Mouse (Mus musculus): ENCODE data around the gene Adat3. TPM values are rescaled to one million over a fixed set of nuclear protein-coding genes. Genes with fewer than 3 reads are reported as not detected.

The Adat3 gene
- total and polyA plus RNA-seq, 2 experiments = 0.28 to 5.5 TPM

DNA sequence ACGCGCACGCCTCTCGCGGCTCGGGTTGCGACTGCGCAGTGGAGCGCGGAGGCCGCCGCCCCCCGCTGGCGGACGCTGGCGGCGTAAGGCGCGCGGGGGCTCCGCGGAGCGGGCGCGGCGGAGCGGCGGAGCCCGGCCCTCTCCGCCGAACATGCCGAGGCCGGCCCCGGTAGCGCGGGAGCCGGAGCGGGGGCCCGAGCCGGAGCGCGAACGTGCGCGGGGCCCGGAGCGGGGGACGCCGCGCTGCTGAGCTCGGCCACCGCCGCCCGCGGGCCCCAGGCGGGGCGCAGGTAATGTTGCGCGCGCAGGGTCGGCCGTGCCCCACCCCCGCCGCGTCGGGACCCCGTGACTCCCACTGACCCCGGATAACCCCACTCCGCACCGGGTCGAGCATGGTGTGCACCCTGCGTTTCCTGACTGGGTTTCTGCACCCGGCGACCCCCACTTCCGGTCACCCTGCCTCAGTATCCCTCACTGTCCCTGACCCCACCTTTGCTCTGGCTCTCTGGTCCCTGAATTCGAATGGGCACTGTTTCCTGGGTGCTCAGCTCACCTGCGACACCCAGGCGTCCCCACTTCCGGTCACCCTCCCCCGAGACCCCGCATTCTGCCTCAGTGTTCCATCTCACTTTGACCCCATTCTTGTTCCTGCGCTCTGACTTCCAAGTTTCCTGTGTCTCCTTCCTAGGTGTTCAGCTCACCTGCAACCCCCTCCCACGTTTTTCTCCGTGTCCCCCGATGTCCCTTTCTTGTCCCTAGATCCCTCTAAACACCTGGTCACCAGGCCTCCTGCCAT lies 20.2 kb downstream of the Adat3 start, which contains the start of gene Csnk1g2:
Csnk1g2 (plus strand) TSS at position 178 of the 796 bp plus-strand sequence.
- WGBS = under 1% methylated on average over 82 of the region's 85 CpGs
- Histone ChIP-seq H3K27me3 (ENCODE audit: control insufficient read depth, insufficient read depth, low read length) (no peaks in the 10 kb centered on the region), H3K4me1 (ENCODE audit: control insufficient read depth, insufficient read depth, low read length) (peaks cover 35% of the 10 kb centered on the region), H3K36me3 (ENCODE audit: control insufficient read depth, insufficient read depth, low read length) (no peaks in the 10 kb centered on the region), H3K9ac (ENCODE audit: low read depth, low read length) (peak within 1 kb of the TSS; percentile 88), H3K79me2 (ENCODE audit: control insufficient read depth, insufficient read depth, low read length) (peaks cover 46% of the 10 kb centered on the region), H3K27ac (replicated peaks; ENCODE audit: insufficient read depth, low read depth, low read length) (peak within 1 kb of the TSS; percentile 80), H3K4me3 (ENCODE audit: insufficient read depth, low read depth, low read length) (peak within 1 kb of the TSS; percentile 78)
- TF ChIP-seq CTCF (IDR thresholded peaks at IDR 0.05; ENCODE audit: low read depth, low read length) (no peak), POLR2A (IDR thresholded peaks at IDR 0.05; ENCODE audit: extremely low read depth, insufficient read depth, low read length) (0 out of 2 replicates have a peak, but pooled peaks have one; percentile 58)
- DNase-seq (ENCODE audit: extremely low read depth, low read depth, low spot score) = no peak

DNA sequence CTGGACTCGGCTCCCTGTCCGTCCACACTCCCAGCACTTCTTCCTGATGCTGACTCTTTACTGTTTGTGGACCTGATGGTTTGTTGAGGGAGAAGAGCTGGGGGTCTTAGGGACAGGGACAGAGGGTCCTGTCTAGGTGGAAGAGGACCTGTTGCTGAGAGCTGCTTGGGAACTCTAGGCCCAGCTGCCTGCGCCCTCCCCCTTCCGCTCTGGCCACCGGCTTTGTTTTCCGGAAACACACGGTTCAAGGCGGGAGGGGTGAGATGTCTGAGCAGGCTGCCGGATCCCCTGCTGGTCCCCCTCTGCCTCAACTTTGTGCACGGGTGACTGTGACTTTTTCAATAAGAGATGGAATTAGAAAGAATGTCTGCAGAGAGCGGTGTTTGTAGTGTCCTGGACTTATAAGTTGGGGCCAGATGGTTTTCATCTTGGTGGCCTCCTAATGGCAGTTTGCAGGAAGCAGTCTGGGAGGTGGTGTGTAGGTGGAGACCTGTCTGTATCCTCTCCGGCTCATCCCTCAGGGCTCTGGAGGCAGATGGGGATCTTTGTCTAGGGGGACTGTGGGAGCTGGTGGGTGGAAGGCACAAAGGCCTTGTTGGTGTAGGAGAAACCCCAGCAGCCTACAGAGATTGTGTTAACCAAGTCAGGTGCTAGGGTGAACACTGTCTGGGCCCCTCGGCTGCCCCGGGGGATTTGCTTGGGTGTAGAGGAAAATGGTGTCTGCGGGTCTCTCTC lies 20.9 kb downstream of the Adat3 start:
- peak; percentile 47 for DNase-seq (ENCODE audit: extremely low read depth, low read depth, low spot score)
- Histone ChIP-seq H3K9ac (ENCODE audit: low read depth, low read length) (peak overlapping the region; percentile 88), H3K27me3 (ENCODE audit: control insufficient read depth, insufficient read depth, low read length) (no peaks in the 10 kb centered on the region), H3K4me1 (ENCODE audit: control insufficient read depth, insufficient read depth, low read length) (peaks cover 35% of the 10 kb centered on the region), H3K4me3 (ENCODE audit: insufficient read depth, low read depth, low read length) (peak overlapping the region; percentile 78), H3K27ac (replicated peaks; ENCODE audit: insufficient read depth, low read depth, low read length) (peak overlapping the region; percentile 70), H3K79me2 (ENCODE audit: control insufficient read depth, insufficient read depth, low read length) (peaks cover 51% of the 10 kb centered on the region), H3K36me3 (ENCODE audit: control insufficient read depth, insufficient read depth, low read length) (no peaks in the 10 kb centered on the region)
- WGBS = 14% methylated on average over 15 of the region's 15 CpGs
- 0 out of 2 replicates have a peak, but pooled peaks have one; percentile 30 for TF ChIP-seq POLR2A (IDR thresholded peaks at IDR 0.05; ENCODE audit: extremely low read depth, insufficient read depth, low read length)
- no peak for TF ChIP-seq CTCF (IDR thresholded peaks at IDR 0.05; ENCODE audit: low read depth, low read length)

DNA sequence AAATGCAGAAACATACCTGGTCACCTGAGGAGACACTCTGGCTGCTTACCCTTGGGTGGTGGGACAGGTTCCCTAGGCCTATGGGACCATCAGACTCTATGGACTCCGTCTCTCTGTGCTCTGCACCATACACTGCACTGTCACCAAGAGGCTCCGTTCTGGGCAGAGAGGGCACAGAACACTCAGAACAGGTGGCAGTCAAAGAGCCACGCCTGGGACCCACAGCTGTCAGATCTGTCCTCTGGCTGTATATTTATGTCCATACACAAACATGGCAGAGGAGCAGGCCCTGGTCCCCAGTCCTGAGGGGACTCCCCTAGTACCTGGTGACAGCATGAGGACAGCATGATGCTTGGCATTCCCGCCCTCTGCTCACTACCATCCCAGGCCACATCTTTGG lies 23.1 kb downstream of the Adat3 start:
- no peak for DNase-seq (ENCODE audit: extremely low read depth, low read depth, low spot score)
- Histone ChIP-seq H3K4me3 (ENCODE audit: insufficient read depth, low read depth, low read length) (no peak overlapping the region), H3K9ac (ENCODE audit: low read depth, low read length) (no peak overlapping the region), H3K27me3 (ENCODE audit: control insufficient read depth, insufficient read depth, low read length) (no peaks in the 10 kb centered on the region), H3K36me3 (ENCODE audit: control insufficient read depth, insufficient read depth, low read length) (no peaks in the 10 kb centered on the region), H3K79me2 (ENCODE audit: control insufficient read depth, insufficient read depth, low read length) (peaks cover 72% of the 10 kb centered on the region), H3K4me1 (ENCODE audit: control insufficient read depth, insufficient read depth, low read length) (peaks cover 35% of the 10 kb centered on the region), H3K27ac (replicated peaks; ENCODE audit: insufficient read depth, low read depth, low read length) (peak overlapping the region; percentile 25; the same call in 1 of the 2 replicates)
- TF ChIP-seq POLR2A (IDR thresholded peaks at IDR 0.05; ENCODE audit: extremely low read depth, insufficient read depth, low read length) (no peak), CTCF (IDR thresholded peaks at IDR 0.05; ENCODE audit: low read depth, low read length) (no peak)
- 74% methylated on average over 4 of the region's 4 CpGs for WGBS

DNA sequence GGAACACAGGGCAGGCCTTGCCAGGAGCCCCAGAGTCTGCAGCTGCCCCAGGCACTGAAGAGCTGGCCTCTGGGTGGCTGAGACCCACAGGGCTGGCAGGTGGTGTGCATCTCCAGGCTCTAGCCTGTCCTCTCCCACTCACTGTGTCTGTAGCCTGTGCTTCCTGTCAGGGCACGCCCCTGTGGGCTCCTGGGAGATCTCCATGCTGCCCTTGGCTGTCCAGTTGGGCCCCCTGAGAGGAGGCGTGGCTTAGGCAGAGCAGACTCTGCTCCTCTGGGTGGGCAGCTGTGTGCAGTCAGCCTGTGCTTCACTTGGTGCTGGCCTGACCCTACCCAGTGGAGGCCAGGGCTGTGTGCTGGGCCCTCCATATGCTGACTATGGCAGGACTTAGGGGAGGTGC lies 25.0 kb downstream of the Adat3 start:
- no peak for DNase-seq (ENCODE audit: extremely low read depth, low read depth, low spot score)
- no peaks in the 10 kb centered on the region for H3K36me3 ChIP-seq (ENCODE audit: control insufficient read depth, insufficient read depth, low read length)
- H3K27ac ChIP-seq (replicated peaks; ENCODE audit: insufficient read depth, low read depth, low read length) = no peak overlapping the region
- no peak overlapping the region for H3K9ac ChIP-seq (ENCODE audit: low read depth, low read length)
- no peaks in the 10 kb centered on the region for H3K27me3 ChIP-seq (ENCODE audit: control insufficient read depth, insufficient read depth, low read length)
- peaks cover 87% of the 10 kb centered on the region for H3K79me2 ChIP-seq (ENCODE audit: control insufficient read depth, insufficient read depth, low read length)
- H3K4me1 ChIP-seq (ENCODE audit: control insufficient read depth, insufficient read depth, low read length) = peaks cover 34% of the 10 kb centered on the region
- WGBS = 68% methylated on average over 2 of the region's 2 CpGs
- no peak overlapping the region for H3K4me3 ChIP-seq (ENCODE audit: insufficient read depth, low read depth, low read length)
- TF ChIP-seq CTCF (IDR thresholded peaks at IDR 0.05; ENCODE audit: low read depth, low read length) (no peak), POLR2A (IDR thresholded peaks at IDR 0.05; ENCODE audit: extremely low read depth, insufficient read depth, low read length) (no peak)

DNA sequence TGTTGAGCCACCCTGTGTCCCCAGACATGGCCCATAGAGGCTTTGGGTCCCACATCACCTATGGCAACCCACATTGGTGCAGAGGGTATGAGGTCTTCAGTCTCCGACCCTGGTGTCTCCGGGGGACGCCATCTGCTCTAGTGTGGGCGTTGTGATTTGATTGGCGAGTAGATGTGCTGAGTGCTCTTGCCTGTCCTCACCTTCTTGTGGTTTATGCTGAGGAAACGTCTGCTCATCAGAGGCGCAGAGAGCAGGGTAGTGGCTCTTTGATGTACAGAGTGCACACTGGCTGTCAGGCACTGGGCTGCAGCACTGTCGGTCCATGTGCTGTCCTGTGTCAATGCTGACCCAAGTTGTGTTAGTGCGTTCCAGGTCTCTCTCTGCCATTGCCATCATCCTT lies 26.2 kb downstream of the Adat3 start:
- H3K9ac ChIP-seq (ENCODE audit: low read depth, low read length) = no peak overlapping the region
- WGBS = 86% methylated on average over 9 of the region's 9 CpGs
- H3K4me3 ChIP-seq (ENCODE audit: insufficient read depth, low read depth, low read length) = no peak overlapping the region
- H3K36me3 ChIP-seq (ENCODE audit: control insufficient read depth, insufficient read depth, low read length) = no peaks in the 10 kb centered on the region
- H3K27me3 ChIP-seq (ENCODE audit: control insufficient read depth, insufficient read depth, low read length) = no peaks in the 10 kb centered on the region
- peaks cover 37% of the 10 kb centered on the region for H3K4me1 ChIP-seq (ENCODE audit: control insufficient read depth, insufficient read depth, low read length)
- TF ChIP-seq CTCF (IDR thresholded peaks at IDR 0.05; ENCODE audit: low read depth, low read length) (no peak), POLR2A (IDR thresholded peaks at IDR 0.05; ENCODE audit: extremely low read depth, insufficient read depth, low read length) (no peak)
- DNase-seq (ENCODE audit: extremely low read depth, low read depth, low spot score) = no peak
- H3K27ac ChIP-seq (replicated peaks; ENCODE audit: insufficient read depth, low read depth, low read length) = no peak overlapping the region
- H3K79me2 ChIP-seq (ENCODE audit: control insufficient read depth, insufficient read depth, low read length) = peaks cover 79% of the 10 kb centered on the region
